Mouse (Mus musculus) urinary bladder, postnatal 4 days (tissue): ENCODE measurements around the gene Gm8978.
A peak's percentile ranks its signal among the peaks of the same experiment; 100 is the strongest.
"Not testable (repeated sequence)": the region's sequence is repeated elsewhere in the genome, so short reads cannot be mapped to it uniquely, and the experiment has no call there.

Experiments
- DNase-seq, 2 experiments: peaks; one replicate each; pipeline ENCODE4 v3.0.0; 2021 to 2022; ENCODE audit warnings: low spot score in 2 of 2

Gm8978 gene

DNA sequence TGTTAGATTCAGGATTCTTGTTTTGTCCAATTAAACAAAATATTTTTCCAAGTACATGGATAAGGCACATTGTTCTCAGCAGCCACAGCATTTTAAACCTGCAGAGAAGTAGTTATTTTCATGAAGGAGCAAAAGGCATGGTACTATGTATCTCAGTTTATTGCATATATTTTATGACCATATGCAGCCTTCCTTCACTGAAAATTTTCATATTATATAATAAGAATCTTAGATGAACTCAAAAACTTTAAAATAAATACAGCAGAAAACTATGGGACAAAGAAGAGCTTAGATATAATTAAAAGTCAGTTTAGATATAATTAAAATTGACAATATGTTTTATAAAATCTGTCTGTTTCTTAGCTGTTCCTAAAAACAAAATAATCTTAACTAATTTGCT is at the start of gene Gm8978:
TSS of gene Gm8978 (minus strand) at position 101 of the 400 bp plus-strand sequence.
- not testable (repeated sequence) for DNase-seq

DNA sequence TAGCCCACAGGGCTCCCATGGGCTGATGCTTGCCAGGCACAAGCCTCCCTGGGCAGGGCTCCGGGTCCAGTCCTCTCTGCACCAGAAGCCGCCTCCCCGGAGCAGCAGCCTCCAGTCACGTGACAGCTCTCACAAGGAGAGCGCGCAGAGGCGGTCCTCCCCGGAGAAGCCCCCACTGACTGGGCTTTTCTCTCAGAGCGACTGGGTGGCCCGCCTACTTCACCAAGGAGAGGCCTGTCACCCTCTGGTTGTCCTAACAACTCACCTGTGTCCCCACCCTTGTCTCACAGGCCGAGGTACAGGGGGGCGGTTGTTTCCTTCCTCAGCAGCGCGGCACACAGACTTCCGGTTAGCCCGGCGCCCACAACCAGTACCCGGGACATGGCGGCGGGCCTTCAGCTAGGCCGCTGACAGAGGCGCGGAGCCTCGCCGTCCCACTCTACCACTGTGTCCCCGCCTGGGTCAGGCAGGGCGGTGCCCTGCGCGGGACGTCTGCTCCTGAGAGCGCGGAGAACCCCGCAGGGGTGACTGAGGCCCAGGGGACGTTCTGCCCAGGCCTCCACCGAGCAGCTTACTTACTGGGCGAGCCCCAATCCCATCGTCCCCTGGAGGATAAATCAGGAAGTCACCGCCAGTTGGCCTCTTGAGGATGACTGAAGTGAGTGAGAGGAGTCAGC is 35.3 kb downstream of the Gm8978 start:
- DNase-seq = peak; percentile 44 to 58

DNA sequence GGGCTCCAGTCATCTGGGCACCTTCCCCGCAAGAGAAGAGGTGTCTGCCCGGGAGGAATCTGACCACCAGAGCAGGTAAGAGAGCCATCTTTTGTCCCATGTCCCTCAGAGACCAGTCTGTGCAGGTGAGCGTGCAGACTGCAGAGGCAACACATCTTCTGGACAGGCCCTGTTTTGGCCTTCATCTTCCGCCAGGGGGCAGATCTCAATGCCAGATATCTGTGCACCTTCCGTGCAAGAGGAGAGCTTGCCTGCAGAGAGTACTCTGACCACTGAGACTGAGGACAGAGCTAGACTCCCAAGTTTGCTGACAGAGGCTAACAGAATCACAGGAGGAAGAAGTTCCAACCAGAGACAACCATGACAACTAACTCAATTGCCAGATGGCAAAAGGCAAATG is 56.5 kb downstream of the Gm8978 start:
- DNase-seq = not testable (repeated sequence)
